Mouse (Mus musculus) right cerebral cortex, postnatal 14 days (tissue): ENCODE data around the gene Hectd2.

Source experiments
- DNase-seq: peaks from one replicate; pipeline ENCODE4 v3.0.0; 2022

Gene Hectd2

DNA sequence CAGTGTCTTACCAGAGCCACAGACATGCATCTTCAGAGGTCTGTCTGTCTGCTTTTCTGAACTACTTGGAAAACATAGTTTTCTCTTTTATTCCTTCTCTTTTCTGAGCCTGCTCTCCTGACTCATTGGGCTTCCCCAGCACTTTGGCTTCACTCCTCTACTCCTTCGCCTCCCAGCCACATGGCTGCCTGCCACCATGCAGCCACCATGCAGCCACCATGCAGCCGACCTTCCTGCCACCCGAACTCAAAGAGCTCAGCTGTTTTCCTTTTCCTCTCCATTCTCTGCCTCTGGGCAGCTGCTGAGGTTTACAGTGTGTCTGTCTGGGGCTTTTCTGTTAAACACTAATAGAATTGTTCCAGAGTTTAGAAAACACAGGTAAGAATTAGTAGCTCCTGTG lies 19.5 kb downstream of the Hectd2 start:
- no peak for DNase-seq

GRCm38 (mm10) chr19:36575159-36575558 lies 20.7 kb downstream of the Hectd2 start:
- DNase-seq, result no peak

DNA sequence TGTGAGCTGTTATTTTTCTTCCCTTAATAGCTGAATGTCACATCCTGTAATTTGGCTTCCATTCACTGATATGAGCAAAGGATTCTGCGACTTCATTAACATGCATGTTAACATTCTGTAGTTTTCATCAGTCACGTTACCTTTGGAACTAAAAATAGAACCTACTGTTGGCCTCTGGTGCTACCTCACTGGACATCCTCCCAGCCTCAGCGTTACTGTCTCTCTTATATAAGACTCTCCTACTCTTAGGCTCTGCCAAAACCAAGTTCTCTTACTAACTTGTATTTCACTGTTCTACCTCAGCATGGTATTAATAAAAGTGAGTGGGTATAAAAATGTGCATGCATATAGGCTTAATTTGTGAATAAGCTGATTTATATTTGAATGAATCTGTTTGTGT lies 26.4 kb downstream of the Hectd2 start:
- DNase-seq, result no peak

DNA sequence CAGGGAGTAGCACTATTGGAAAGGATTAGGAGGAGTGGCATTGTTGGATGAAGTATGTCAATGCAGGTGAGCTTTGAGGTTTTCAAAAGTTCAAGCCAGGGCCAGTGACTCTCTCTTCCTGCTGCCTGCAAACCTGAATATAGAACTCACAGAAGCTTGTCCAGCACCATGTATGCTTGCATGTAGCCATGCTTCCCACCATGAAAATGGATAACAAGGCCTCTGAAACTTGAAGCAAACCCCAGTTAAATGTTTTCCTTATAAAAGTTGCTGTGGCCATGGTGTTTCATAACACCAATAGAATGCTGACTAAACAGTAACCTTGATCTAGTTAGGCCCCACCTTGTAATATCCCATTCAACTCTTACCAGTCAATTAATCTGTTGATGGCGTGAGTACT lies 27.7 kb downstream of the Hectd2 start:
- no peak for DNase-seq

- DNase-seq, result no peak
Measured at GRCm38 (mm10) chr19:36585505-36585904, 31.1 kb downstream of the Hectd2 start.

- DNase-seq, result no peak
Measured at GRCm38 (mm10) chr19:36594409-36594808, 40.0 kb downstream of the Hectd2 start.

- DNase-seq, result no peak
Measured at GRCm38 (mm10) chr19:36601869-36602268, 47.4 kb downstream of the Hectd2 start.

DNA sequence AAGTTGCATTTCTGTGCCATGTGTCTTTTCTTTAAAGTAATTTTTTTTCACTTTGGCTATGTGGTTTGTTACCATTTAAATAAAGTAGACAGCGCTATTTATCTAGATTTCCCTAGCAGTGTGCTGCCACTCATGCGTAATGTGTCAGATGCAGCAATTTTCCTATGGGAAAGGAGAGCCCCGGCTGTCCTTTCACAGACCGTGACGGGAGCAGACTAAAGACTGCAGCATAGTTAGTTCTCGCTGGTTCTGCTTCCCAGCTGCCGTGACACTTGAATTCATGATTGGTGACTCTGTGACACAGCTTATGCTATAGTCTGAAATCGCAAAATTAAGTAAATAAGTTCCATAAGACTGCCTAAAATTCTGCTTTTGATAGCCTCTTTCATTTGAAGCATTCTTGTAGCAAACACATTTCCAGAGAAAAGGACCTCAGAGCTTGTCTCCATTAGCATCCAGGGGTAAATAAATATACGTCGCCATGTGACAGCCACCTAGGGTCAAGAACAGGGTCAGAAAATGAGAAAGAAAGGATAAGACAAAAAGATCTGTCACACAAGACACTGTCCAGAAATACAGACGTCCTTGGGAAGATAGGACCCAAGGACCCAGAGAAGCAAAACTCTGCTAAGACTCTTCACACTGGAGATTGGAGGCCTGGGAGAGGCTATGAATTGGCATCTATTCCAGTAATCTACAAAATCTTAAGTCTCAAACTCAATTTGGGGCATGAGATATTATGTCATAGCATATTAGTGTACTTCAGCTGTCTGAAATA lies 48.3 kb downstream of the Hectd2 start:
- no peak for DNase-seq

GRCm38 (mm10) chr19:36606270-36606669 lies 51.8 kb downstream of the Hectd2 start:
- DNase-seq, result no peak

DNA sequence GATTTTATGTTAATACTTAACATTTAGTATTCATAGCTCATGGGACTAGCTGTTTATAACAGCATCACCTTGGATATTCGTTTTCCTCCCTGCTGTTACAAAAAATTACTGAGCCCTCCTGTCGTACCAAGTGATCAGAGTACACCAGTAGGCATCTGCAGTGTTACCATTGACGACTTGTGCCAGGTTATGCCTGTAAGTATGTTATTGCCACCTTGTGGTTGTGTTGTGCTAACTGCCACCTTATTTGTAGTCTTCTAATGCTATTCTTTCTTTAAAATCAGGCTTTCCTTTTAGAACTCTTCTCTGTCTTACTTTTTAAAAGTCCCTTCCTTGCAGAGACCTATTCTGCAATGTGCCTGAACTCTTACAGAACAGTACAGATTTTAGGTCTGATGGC lies 54.8 kb downstream of the Hectd2 start:
- DNase-seq, result no peak

- DNase-seq, result no peak
Measured at GRCm38 (mm10) chr19:36610309-36610708, 55.9 kb downstream of the Hectd2 start.

DNA sequence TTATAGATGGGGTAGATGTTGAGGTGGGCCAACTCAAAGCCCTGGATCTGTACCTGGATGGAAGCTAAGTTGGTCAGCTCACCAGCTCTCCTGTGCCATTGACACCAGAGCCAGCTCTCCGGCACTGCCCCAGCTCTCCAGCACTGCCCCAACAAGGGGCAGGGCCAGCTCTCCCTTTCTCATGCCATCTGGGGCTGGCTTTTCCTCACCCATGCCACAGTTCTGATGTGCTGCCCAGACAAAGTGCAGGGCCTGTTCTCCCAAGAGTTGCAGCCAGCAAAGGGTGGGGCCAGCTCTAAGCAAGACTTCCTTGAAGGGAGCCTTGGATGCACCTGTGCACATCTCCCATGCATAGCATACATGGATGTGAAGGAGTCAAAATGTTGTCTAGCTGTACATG lies 71.5 kb downstream of the Hectd2 start:
- DNase-seq, result no peak

DNA sequence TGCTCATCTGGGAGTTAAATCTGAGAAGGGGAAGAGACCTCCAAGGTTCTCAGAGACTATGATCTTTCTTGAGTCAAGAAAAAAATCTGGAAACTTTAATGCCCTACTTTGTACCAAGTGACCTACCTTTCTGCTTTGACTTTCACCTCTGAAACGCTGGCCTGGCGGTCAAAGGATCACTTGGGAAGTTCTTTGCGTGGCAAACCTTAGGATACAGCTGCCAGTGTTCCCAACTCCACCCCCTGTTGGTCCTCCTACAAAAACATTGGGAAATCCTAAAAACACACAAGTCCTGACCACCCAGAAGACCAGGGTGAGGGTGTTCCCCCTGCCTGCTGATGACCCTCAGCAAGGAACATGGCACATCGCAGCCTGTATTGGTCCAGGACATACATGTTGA lies 72.4 kb downstream of the Hectd2 start:
- no peak for DNase-seq

DNA sequence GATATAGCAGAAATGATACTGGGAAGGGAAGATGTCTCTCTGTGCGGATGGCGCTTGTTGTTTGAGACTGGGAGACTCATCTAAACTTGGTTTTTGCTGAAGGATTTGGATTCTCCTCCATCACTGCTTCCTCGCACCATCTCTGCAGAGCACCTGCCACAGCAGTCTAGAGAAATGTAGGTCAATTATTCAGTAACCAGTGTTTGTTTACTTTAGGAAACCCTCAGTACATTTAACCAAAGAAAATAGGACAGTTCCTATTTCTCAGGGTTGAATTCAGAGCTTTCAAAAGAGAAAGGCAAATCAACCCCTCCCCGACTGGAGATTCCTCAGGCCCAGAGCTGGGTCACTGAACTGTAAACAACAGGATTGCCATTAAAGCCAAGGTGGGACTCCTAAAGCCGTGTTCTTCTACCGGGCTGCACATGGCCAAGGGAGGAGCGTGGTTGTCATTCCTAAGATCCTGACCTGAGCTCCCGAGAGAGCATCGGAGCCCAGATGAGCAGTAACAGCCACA lies 75.0 kb downstream of the Hectd2 start:
- DNase-seq, result no peak

DNA sequence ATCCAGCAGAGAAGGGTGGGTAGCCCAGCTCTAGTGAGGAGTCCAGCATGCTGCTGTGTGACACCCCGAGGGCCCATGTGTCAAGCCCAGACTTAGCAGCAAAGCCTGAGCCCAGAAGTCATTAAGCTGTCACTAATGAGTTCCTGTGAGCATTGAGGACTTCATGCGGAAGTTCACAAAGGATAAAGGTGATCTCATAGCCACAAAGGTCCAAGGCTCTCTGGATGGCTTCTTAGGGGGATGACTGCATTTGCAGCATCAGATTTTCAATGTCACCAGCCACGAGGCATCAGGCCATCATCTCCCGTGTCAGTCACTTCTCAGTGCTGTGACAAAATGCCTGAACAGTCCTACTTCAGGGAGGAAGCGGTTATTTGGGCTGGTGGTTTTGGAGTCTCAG lies 75.9 kb downstream of the Hectd2 start:
- no peak for DNase-seq

DNA sequence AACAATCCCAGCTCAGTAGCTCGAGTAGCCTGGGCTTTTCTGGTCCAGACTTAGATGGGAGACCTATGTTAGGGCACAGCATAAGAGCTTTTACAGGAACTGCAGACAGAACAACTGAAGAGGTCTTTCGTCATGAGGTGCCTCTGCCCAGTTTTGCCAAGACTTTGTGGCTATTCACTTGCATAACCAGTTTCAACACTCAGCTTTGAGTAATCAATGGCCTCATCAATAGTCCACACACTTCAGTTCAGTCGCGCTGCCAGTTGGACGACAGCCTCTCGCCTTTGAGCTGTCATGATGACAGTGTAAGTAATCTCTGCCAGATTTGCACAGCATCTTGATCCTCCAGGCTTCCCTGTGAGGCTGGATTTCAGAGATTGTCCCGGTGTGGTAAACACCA lies 80.3 kb downstream of the Hectd2 start:
- no peak for DNase-seq

- DNase-seq, result no peak
Measured at GRCm38 (mm10) chr19:36637223-36637622, 82.8 kb downstream of the Hectd2 start.

DNA sequence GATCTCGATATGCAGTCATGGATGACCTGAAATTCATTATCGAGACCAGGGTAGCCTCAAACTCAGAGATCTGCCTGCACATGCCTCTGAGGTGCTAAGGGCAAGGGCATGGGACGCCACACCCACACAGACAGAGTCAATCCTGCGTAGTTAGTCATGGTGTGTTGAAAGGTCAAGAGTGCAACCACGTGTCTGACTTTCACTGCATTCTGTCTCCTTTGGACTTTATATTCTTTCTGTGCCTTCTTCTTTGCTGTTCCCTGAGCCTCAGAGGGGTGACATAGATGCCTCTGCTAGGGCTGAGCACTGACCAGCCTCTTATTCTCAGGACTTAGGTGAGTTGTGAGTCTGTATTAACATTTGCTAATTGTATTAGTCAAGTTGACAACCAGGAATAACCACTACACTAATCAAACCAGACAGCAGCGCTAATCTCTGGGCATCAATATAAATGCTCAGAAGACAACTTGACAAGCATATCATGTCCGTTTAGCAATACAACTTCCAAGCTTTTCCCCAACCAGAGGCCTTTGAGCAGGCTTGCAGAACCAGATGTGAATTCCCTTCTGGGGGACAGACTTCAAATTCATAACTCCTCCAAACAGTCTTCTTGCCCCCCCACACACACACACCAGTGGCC lies 83.6 kb downstream of the Hectd2 start:
- DNase-seq, result no peak

DNA sequence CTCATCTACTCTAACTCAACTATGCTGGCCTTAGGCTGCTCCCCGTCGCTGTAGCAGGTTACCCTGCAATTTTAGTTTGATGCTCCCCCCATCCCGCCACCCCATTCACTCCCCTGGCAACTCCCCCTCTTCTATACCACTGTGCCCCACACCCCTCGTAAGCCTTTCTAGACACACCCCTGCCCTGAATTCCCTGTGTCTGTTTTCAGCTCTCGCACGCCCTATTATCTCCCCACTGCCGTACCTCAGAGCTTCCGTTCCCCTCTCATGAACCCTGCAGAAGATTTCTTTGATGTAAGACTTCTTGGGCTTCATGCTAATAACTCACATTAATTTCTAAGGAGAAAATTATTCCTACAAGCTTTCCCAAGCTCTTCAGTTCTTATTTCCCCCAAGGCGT lies 84.6 kb downstream of the Hectd2 start:
- DNase-seq, result no peak

DNA sequence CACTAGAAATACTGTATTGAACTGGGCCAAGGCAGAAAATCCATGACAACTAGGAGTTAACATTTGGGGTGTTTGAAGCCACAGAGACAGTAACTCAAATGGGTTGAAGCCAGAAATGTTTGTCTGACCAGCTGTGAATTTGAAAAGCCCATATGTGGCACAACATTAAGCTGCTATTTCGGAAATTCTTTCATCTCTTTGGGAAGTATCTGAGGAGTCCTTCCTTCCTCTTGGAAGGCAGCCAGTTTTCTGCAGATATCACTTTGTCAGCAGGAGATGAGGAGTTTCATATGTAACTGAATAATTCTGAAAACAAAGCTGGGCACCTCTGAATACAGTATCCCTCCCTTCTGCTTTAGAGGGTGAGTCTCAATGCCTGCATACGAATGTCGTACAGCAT lies 86.7 kb downstream of the Hectd2 start:
- no peak for DNase-seq

DNA sequence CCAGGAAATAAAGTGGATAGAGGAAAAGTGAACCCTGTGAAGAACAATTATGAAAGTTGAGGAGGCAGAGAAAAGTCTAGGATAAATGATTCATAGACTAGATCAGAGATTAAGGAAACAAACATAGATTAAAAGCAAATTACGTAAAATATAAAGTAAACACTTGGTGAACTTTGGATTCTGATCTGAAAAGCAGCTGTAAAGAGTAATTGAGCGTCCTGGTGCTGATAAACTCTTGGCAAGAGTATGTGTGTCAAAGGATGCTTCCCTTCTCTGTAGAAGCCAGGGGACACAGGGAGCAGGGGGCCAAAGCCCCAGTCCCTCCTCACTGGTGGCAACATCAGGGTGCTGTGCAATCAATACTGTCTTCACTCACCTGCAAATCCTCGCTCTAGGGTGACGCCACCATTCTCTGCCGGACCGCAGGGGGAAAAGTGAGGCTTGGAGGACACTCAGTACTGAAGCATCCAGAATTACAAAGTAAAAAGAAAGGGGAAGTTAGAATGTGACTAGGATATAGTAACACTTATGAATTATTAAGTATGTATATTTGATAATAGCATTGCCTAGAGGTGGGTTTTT lies 91.0 kb downstream of the Hectd2 start:
- DNase-seq, result no peak

- DNase-seq, result no peak
Measured at GRCm38 (mm10) chr19:36646132-36646828, 91.8 kb downstream of the Hectd2 start.

DNA sequence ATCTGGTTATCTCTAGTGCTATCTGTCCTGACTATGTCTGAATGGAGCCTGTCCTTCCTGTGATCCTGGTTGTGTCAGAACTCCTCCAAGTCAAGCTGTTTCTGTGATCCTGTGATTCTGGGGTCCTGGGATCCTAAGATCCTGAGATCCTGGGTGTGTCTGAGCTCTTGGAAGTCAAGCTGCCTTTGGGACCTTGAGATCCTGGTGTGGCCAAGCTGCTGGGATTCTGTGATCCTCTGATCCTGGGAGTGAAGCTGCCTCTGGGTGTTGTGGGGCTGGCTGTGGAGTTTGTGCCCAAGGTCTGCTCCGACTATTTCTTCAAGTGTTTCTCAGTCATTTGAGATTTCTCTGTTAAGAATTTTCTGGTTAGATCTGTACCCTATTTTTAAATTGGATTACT lies 98.2 kb downstream of the Hectd2 start:
- no peak for DNase-seq

- DNase-seq, result no peak
Measured at GRCm38 (mm10) chr19:36662734-36663133, 108.3 kb downstream of the Hectd2 start.
